Mouse (Mus musculus) left cerebral cortex, postnatal 14 days (tissue): Measurements from ENCODE around the gene Ctrb1. TPM values are rescaled to one million over a fixed set of nuclear protein-coding genes. Genes with fewer than 3 reads are reported as not detected.

Source experiments
- DNase-seq, 2 experiments: peaks; one replicate each; pipeline ENCODE4 v3.0.0; 2021 to 2022; ENCODE audit warnings: low spot score in 2 of 2, mixed read lengths in 1 of 2
- intact Hi-C: fragments of 180-260 bp; cut with DNase I; formaldehyde crosslinking; loops from one replicate; pipeline ENCODE4 v1.15.1; 2025
- microRNA-seq, 2 experiments: library from miRNA; unstranded; fragments of <30 nt; microRNA quantifications; one replicate each; pipeline ENCODE4 v1.2.0; 2022
- total RNA-seq, 2 experiments: library from RNA; stranded (reverse); gene quantifications; 2 replicates each; pipeline ENCODE4 v1.2.3; 2021

Ctrb1 gene
- total RNA-seq, 2 experiments from 2014 or later: not detected

DNA sequence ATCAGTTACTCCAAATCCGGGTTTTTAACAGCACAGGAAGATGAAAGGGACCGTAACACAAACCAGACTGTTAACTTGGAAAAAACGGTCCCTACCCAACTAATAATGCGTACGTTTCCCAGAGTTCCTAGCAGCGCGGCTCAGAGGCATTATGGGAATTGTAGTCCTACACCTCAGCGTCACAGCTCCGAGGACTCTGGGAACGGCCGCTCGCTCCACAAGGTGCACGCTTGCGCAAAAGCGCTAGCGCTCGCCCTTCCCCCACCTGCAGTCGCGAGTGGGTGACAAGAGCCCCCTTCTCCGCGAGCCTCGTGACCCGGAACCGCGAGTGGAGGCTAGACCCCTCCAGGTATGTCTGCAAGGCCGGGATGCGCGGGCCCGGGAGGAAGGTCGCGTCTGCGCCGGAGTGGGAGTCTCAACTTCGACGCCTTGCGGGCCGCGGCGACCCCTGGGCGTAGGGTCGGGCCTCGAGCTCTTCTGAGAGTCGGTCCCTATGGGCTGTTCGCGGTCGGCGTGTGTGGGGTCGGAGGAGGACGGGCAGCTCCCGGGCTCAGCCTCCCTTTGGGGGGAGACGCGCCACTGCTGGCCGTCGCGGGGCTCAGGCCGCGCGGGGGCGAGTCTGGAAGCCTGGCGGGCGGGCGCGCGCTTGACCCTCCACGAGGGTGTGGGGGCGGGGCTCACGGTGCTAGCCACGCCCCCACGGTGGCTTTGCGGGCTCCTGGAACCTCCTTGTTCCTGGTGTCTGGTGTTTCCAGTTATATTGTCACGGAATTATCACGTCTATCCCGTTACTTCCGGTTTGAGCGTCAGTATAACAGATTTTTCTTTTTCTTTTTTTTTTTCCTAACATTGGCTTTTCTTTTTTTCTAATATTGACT is 47.3 kb downstream of the Ctrb1 start, which contains the start of gene Zfp1:
Zfp1 (plus strand) TSS at position 138 of the 878 bp plus-strand sequence.
- DNase-seq: peak; percentile 95 to 97
- intact Hi-C loops: loop anchor here (5.0 kb wide), 1 partner anchor 106 kb away; the partner anchor contains the start of gene Znrf1

DNA sequence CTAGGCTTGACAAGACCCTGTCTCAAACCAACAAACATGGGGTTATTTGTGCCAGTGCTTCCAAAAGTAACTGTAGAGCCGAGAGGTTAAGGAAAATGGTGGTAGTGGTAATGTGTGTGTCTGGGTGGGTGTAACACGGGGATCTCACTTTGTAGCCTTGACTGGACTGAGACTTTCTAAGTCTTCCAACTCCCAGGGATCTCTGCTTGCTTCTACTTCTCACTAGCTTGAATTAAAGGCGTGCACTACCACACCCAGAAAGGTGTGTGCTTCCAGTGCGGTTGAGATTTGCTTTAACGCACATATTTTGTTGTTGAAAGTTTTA is 47.9 kb downstream of the Ctrb1 start:
- no peak for DNase-seq
- intact Hi-C loops: loop anchor here (5.0 kb wide), 1 partner anchor 106 kb away; the partner anchor contains the start of gene Znrf1

DNA sequence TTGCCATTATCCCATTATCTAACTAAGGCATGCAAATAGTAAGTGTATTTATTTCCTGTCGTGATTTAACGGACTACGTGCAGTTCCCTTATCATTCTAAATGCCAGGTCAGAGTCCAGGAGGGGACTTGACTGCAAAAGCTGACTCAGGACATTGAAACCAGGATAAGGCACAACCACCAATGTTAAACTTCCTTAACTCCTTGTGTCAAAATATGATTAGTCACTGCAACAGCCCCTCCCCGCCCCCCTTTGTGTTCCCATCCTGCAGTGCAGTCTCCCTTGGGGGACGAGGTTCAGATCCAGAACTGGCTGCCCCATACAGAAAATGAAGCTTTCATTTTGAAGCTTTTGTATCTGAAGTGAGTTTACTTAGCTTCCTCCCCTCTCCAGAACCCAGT is 48.3 kb downstream of the Ctrb1 start:
- intact Hi-C loops: loop anchor here (5.0 kb wide), 1 partner anchor 105 kb away; the partner anchor contains the start of gene Znrf1
- DNase-seq: no peak

DNA sequence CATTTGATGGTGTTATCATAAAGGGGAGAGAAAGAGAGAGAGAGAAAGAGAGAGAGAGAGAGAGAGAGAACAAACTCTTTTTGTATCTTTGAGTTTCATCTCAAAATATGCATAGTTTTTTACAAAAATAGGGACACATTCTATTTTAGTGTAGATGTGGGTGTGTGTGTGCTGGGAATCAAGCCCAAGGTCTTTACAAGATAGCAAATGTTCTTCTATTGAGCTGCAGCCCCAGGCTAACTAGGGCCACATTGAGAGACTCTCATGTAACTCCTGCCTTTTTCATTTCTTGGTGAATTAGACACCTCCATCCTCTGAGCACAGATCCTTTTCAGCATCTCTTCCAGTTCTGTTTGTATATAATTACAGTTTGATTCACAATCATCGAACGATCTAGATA is 49.7 kb downstream of the Ctrb1 start:
- peak in 1 of 2 experiments; percentile 49 for DNase-seq
- intact Hi-C loops: loop anchor here (5.0 kb wide), 1 partner anchor 104 kb away; the partner anchor contains the start of gene Znrf1

DNA sequence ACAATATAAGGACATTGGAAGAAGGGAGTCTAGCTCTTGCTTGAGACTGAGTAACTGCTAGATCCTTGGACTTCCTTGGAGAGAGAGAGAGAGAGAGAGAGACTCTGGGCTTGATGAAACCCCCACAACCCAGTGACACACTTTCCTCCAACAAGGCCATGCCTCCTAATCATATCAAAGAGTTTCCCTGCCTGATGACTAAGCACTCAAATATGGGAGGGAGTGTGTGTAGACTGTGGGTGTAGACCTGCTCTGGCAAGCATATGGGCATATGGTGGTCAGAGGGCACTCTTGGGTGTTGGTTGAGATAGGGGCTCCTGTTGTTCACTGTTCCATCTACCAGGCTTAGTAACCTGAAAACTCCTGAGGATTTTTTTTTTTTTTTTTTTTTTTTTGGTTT is 52.7 kb downstream of the Ctrb1 start:
- DNase-seq: no peak
- intact Hi-C loops: no loop called here

Small RNAs within 50 kb of the gene (microRNA-seq; reads per million reads assigned to microRNA genes)
- 0 reads per million in 2 experiments for gene Mir7076

Other genes with a start within 250 kb of the Ctrb1 start
- gene Wdr59, start 168.9 kb downstream of the Ctrb1 start, total RNA-seq: 10 to 100 TPM; 19.4 to 20.5 TPM
- gene Znrf1, start 154.9 kb downstream of the Ctrb1 start, total RNA-seq: 100 to 1,000 TPM; 157 to 170 TPM
- 1 to 10 TPM; 3.2 to 5.4 TPM for gene Ldhd, start 60.6 kb downstream of the Ctrb1 start, total RNA-seq
- gene Zfp1, start 47.6 kb downstream of the Ctrb1 start, total RNA-seq: 10 to 100 TPM; 19.9 to 20.3 TPM
- 10 to 100 TPM; 47.5 to 53.7 TPM for gene Bcar1, start 52.8 kb upstream of the Ctrb1 start, total RNA-seq
- gene Cfdp1, start 163.3 kb upstream of the Ctrb1 start, total RNA-seq: 10 to 100 TPM; 79.4 to 83.6 TPM
- 1 to 10 TPM; 2.8 to 3.3 TPM for gene Tmem170, start 185.7 kb upstream of the Ctrb1 start, total RNA-seq
- under 1 TPM; 0.62 to 0.85 TPM for gene Chst5, start 219.4 kb upstream of the Ctrb1 start, total RNA-seq
- gene Tmem231, start 242.9 kb upstream of the Ctrb1 start, total RNA-seq: 10 to 100 TPM in 1 of 2 experiments, 1 to 10 TPM in 1; 9.8 to 10.6 TPM
- gene Gabarapl2, start 249.7 kb upstream of the Ctrb1 start, total RNA-seq: 100 to 1,000 TPM; 200 to 212 TPM